Mouse (Mus musculus) ovary, postnatal 36 days (tissue): ENCODE measurements around the gene Jmjd7.

Source experiments
- DNase-seq: peaks from one replicate; pipeline ENCODE4 v3.0.0; 2022; ENCODE audit warnings: low spot score, mixed read lengths

Jmjd7 gene

DNA sequence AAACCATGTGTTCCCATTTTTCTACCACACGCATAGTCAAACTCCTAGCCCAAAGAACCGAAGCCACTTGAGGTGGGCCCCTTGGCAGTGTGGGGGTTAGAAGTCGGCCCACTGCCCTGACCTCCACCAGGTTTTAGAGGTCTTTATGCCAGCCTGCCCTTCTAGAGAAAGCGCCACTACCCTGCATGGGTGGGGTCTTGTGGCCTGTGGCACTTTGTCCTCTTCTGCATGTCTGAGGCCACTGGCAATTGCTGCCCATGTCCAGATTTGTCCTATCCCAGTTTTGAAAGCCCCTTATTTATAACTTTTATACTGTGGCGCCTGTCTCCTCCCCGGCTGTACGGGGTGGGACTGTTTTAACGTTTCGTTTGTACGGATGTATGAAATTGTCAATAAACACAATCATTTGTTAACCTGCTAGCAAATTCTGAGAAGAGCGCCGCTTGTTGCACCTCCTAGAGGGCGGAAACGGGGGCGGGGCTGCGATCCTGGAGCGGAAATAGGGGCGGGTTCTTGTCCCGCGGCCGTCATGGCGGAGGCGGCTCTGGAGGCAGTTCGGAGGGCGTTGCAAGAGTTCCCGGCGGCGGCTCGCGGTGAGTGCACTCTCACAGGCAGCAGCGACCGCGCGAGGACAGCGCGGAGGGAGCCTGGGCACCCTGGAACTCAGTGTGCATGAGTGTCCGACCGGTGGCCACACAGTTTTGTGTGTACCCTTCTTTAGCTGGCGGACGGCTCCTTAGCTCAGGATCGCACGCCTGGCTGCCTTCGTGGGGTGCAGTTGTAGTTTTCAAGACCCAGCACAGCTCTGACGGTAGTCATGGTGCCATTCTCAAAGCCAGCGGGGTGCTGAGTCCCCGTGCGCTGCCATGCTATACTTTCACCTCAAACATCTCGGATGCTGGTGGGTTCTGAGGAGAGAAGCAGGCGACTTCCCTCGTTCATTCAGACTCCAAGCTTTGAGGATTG, at the start of gene Jmjd7, which contains the start of gene Gm28042:
Gene Jmjd7, plus strand, starts transcription at position 500 of the 966 bp plus-strand sequence.
Gene Gm28042, plus strand, starts transcription at position 510 of the 966 bp plus-strand sequence.
- DNase-seq = peak; percentile 92

DNA sequence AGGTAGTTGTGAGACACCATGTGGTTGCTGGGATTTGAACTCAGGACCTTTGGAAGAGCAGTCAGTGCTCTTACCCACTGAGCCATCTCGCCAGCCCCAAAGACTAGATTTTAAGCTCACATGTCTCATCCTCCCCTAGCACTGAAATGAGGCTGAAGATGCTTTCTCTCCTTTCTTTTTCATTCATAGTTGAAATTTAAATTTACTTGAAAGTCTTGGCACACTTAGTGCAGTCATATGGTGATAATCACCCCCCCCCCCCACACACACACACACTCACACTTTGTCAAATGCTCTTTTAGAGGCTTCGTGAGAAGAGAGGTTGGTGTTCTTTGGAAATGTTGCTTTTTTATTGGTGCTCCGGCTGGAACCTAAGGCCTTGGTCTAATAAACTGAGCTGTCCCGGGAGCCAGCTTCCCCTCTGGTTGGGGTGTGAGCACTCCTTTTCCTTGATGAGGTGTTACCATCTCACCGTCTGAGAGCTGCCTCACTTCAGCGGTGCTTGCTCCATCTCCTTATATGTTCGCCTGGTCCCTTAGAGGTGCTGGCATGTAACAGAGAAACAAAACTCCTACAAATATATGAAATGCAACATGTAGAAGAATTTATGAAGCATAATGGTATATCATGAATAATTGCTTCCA, 46.8 kb upstream of the Jmjd7 start:
- DNase-seq = no peak

DNA sequence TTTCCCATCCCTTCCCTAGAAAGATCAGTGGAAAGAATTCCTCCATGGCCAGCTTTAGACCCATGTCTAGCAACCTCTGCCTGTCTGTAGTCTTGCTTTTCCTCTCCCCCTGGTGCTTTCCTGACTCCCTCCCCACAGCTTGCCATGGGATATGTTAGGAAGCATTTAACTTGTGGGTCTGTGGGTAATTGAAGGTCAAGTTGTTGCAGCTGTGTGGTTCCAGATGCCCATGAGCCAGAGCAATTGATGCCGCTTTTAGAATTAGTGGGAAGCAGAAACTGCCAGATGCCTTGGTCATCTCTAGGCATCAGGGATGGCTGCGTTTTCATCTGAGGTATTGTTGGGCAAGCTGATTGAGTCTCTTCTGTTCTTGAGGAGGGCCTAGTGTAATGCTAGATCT, 45.7 kb upstream of the Jmjd7 start:
- DNase-seq = no peak

DNA sequence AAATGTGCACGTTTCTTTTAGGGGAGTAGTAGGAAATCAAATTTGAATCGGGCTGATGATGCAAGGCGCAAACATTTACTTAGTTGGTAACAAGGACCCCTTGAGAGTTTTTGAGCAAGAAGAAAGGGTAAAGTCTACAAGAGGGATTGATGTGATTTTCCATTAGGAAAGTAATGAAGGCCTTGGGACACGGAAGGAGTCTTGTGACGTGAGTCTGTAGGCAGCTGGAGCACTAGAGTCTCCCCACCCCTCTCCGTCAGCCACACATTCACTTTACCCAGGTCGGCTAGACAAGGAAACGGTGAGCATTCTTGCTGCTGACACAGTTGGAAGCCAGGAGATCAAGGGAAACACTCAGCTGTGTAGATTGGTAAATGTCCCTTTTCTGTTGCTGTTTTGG, 41.4 kb upstream of the Jmjd7 start:
- DNase-seq = no peak

DNA sequence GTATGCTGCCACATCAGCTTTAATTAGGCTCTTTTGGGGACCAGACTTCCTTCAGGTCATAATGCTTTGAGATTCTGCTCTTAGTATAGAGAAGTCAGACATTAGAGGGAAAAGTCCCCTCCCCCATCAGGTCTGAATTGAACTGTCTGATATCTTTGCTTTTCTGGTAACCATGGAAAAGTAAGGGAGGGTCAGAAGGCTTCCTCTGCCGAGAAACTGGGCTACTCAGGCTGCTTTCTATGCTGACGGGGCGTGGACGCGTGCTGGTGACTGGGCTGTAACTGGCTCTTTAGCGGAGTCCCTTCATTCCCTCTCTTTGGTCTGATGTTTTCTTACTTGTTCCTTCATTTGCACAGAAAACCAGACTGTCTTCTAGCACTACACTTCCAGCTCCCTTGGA, 40.9 kb upstream of the Jmjd7 start:
- no peak for DNase-seq

DNA sequence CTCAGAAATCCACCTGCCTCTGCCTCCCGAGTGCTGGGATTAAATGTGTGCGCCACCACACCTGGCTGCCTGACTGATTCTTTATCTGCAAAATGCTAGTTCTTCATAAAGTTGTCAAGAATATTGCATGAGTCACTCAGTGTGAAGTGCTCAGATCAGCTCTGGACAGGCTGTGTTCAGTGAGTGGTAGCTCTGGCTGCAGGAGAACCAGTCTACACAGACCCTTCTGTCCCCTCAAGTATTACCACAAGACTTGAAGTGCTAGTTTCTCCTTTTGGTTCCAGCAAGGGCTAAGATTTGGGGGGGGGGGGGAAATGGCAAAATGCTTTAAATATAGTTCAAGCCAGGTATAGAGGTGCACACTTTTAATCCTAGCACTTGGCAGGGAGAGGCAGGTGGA, 39.8 kb upstream of the Jmjd7 start:
- no peak for DNase-seq

DNA sequence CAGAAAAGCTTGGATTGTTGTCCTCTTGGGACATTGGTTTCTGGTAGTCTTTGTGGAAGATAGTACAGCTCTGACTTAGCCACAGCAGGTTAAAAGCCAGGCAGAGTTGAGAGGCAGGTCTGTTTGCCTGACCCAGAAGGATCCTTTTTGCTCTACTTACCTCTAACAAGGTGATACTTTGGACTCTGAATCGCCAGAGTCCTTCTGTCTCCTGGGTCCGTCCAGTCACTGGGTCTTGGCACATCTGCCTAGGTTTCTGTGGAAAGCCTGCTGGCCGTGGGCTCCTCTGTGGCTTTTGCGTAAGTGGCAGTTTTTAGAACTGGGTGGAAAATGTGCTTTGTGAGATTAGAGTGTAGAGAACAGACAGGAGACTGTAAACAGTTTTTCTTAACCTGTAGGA, 38.3 kb upstream of the Jmjd7 start:
- no peak for DNase-seq

DNA sequence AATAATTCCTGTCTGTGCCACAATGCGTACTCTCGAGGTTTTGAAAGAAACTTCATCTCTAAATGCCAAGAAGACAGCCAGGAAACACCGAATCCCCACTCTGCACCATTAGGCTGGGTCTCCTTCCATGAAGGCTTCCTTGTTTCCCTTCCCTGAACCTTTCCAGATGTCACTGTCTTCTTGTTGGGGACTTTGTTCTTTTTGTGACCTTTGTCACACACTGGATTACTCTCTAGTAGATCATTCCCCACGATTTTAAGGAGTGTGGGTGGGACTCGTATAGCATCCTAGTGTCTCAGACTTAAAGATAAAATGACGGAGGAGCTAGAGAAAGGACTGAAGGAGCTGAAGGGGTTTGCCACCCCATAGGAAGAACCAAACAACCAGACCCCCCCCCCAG, 36.4 kb upstream of the Jmjd7 start:
- DNase-seq = no peak

DNA sequence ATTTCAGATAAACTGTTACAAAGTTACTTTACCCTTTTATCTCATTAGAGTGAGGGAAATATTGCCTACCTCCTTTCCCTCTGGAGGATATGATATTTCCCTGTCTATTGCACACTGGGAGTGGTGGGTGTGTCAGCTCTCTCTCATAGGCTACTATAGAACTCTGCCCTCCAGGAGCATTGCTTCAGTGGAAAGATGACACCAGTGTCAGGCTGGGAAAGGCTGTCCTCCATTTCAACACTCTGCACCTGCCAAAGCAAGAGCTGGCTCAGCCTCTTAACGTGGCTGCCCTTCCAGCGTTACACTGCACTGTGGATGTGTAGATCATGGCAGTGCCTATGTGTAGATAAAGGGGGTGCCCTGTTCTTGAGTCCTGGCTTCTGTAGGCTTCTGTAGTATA, 34.9 kb upstream of the Jmjd7 start:
- no peak for DNase-seq

DNA sequence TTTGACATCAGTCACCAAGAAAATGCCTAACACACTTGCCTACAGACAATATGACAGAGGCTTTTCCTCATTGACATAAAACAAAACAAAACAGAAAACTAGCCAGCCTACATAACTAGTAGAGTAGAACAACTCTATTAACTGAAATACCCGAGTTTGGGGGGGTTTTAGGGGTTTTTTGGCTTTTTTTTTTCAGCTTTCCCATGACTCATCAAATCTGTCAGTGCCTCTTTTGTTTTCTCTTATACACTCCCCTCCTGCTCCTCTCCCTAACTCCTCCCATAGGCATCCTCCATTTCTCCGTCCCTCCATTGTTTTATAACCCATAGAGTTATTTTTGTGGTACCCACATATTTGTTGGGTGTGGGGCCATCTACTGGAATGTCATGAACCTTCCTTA, 33.8 kb upstream of the Jmjd7 start:
- DNase-seq = no peak

DNA sequence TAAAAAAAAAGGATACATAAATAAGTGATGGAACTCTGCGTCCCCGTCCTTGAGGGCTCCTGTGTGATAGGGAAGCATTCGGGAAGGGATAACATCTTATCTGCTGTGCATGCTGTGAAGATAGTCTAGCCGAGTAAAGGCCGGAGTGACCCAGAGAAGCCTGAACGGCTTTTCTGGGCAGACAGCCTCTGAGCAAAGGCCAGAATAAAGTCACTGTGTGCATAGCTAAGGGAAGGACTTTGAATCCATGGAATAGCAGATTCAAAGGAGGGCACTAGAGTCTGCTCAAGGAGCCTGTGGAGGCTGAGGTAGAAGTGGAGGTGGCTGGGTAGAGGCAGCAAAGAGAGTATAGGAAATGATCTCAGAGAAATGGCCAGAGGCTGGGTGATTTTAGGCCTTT, 32.4 kb upstream of the Jmjd7 start:
- DNase-seq = no peak

DNA sequence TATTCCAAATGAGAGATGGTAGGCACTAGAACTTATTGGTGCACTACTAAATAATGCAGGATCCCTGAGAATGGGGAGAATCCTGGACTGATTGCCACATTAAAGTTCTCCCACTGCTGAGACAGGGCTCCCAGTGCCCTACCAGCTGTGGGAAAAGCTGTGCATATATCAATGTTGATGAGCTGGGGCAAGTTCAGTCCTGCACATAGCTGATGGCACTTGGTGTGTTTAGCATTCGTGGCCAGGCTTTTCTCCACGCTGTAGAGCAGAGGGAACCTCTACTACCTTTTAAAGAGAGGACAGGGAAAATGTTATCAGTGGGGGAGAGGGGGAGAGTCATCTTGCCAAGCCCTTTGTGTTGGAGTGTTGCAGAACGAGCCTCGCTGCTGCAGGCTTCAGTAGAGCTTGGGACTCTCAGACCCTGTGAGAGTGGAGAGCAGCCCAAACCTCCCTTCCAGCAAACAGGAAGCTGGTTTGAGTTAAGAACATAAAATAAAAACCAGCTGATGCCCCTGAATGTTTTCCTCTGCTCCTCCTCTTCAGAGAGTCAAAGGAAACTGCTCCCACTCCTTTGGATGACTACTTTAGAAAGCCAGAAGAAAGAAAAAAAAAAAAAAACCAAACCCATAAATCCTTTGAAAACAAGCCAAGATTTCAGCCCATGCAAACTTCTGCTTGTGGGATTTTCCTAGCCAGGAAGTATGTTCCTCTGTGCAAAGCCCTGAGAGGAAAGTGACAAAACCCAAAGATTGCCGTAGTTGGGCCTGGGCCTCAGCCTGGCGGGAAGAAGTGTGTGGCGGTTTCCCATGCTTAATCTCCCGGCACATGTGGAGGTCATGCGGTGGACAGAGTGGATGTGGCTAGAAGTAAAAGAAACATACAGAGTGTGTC, 31.6 kb upstream of the Jmjd7 start:
- DNase-seq = no peak

DNA sequence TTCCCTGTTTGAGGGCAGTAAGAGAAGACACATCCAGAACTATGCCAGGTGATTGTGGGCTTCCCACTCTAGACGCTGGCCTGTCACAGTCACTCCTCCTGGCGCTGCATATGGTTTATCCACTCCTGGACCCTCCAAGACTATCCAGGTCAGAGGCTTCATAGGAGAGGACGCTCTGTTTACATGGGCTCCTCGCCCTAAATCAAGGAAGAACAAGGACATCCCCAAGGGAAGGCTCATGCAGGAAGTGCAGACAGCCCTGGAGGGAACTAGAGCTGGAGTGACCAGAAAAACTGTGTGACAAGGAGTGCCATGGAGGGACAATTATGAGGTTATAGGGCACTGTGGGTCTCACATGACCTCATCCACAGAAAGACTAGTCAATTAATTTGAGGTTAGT, 29.9 kb upstream of the Jmjd7 start:
- DNase-seq = no peak

DNA sequence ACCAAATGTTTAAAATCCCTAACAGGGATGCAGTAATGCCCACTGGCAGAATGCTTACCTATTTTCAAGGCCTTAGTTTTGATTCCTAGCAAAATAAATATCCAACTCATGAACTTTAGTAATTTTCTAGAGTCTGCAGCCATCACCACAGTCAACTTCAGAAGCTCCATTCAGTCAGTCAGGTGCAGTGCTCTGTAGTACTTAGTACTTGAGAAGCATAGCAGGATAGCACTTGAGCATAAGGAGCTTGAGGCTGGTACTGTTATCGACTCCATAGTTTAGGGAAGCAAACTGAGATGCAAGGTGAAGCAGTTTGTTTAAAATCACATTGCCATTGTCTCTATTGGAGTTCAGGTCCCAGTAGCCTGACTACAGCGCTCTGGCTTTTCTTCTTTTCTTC, 27.6 kb upstream of the Jmjd7 start:
- no peak for DNase-seq

DNA sequence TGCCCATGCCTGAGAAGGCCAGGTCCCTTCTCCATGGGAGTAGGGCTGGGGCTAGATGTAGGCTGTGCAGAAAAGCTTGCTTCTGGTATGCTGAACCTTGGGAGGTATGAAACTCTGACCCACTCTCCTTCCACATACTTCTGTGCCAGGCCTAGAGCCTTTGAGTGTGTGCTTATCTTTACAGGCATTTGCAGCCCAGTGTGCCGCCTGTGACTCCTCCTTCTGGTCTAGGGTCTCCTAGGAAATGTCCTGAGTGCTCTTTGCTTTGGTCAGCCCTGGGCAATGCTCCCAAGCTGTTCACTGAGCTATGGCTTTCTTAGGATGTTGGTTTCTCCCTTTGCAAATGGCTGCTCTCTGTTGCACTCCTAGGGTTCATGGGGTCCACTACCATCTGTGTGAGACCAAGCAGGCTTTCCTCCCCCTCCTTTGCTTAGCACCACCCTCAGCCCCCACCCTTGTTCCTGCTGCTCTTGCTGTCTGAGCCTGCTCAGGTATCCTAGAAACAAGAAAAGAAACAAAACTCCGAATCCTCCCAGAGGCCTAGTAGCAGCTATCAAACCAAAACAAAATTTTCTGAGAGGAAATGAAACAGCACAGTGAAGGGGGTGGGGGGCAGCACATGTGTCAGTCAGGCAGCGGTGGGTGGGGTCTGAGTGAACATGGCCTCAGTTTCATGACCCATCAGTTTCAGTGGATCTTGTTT, 26.2 kb upstream of the Jmjd7 start:
- DNase-seq = no peak

DNA sequence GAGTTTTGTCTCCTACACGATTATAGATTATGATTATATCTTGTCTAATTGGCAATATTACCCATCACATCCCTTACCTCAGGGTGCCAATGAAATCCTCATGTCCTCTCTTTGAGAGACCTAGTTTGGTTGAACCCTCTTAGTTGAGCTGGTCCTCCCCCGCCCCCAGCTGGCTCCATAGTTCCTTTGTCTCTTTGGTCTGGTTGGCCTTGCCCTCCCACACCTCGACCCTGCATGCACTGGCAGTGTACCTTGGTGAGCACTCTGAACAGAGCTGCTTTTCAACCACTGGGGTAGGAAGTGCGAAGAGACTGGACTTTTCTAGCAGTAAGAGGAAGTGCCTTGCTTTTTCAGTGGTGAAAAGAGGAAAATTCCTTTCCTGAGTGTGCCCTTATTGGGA, 25.3 kb upstream of the Jmjd7 start:
- DNase-seq = no peak

DNA sequence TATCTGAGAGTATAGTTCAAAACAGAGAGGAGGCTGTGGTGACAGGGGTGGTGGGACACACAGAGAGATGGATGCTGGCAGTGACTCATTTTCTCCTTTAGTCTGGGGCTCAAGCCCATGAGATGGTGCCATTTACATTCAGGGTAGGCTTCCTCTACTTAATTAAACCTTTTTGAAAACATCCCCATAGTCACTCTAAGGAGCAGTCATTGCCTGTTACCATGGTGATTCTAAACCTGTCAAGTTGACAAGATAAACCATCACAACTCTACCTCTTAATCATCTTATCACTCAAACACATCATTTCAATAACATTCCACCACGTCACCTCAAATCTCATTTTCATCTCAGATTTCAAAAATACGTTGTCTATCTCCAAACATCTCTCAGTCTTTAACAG, 23.3 kb upstream of the Jmjd7 start:
- DNase-seq = no peak

DNA sequence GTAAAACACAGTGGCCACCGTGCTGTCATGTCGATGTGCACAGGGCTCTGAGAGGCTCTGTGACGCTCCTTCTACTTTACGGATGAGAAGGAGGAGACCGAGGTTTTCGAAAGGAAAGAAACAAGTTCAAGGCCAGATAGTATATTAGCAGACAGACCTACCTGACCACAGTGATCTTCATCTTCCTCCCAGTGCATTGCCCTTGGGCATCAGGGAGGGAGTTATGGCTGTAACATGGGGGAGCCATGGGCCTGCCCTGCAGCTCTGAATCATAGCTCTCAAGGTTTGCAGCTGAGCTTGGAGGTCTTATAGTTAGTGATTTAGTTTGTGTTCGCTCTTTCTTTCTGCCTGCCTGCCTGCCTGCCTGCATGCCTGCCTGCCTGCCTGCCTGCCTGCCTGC, 20.6 kb upstream of the Jmjd7 start:
- DNase-seq = no peak

DNA sequence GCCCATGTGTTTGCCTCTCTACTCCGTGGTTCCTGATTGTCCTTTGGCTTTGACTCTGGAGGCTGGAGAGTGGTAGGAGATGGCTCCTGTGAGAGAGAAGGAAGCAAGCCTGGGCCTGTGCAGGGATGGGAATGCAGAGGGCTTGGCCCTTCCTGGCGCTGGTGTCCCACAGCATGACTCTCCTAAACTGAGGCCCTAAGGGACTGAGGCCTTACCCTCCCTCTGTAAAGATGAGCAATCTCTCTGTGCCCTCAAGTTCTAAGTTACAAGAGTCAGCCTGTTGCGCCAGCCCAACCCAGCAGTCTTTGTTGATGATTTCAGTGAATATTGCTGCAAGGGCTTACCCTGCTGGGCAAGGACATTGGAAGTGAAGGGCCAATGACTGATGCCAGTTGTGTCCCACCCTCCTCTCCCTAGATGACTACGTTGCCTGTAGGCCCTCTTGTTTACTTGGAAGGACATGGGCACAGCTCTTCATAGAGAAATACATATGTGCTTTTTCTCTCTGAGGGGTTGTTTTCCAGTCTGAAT, 19.5 kb upstream of the Jmjd7 start:
- no peak for DNase-seq

DNA sequence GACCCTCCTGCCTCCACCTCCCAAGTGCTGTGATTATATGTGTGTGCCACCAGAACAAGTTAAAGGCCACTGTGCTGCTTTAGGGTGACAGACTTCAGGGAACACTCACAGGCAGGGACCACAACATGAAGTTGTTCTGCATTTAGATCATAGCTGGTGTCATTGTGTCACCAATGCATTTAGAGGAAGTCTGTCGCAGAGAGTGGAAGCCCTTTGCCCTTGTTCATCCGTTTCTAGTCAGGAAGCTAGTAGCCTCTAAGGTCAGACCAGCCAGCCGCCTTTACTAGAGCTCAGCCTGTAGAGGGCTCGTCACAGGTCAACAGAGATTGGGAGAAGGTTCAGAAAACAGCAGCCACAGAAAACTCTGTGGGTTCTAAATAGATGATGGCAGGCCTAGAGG, 18.6 kb upstream of the Jmjd7 start:
- DNase-seq = no peak

DNA sequence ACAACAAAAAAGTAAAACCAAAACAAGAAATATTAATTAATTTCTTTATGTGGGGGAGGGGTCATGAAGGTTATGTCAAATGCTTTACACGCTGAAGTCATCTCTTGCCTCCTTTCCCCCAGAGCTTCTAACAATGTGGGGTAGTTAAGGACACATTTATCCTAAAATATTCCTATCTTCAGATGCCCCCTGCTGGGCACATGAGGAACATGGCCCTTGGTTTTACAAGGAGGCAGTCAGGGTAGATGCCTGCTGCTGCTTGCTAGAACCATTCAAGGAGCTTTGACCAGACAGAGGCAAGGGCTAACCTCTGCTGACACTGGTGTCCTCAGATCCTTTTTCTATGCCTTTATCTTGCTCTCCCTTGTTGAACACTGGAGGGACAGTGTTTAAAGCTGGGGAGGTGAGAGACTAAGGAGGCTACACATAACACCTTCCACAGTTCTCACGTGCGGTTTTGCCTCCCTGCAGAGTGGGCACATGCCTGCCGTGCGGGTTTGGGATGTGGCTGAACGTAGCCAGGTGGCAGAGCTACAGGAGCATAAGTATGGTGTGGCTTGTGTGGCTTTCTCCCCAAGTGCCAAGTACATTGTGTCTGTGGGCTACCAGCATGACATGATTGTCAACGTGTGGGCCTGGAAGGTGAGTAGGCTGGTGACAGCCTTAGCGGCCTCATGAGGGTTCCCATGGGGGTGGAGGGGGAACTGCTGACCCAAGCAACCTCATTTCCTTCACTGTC, 15.7 kb upstream of the Jmjd7 start:
- DNase-seq = peak; percentile 56
